8 mouse cellular contexts compared by ENCODE assay signal in the genomic region with DNA sequence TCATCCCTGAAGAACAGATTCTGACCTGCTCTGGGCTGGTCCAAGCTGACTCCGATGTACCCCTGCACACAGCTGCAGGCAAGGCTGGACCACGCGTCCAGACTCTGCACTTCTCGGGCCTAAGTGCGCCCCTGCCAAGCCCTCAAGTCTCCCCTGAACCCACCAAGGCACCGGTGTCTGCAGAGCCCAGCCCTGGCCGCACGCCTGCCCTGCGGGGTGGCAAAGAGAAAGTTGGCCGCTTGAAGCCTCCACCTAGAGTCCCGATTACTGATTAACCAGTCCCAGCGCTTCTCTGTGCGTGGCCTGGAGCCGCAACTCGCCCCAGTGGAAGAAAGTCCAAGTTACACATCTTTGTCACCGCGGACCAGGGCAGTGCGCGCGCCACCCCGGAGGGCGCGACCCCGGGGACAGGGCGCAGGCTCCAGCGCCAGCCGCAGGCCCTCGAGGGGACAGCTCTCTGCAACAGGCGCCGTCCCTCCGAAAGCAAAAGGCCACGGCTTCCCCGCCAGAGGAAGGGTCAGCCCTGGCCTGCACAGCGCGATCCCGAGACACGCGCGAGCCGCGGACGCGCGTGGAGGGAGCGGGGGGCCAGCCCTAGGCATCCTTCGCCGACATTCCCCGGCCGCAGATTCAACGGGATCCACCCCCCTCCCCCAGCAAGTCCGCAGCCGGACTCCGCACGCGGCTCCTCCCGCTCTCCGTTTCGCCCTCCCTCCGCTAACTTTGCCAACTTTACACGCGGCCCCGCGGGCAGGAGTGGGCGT. TPM values are rescaled to one million over a fixed set of nuclear protein-coding genes. Genes with fewer than 3 reads are reported as not detected.
DNase-seq lines count a peak whose midpoint lies in the region; ATAC-seq and TF ChIP-seq lines count a peak whose summit lies in the region.

No protein-coding gene starts in this region.

- no peak for ATAC-seq in heart, embryonic 11.5 days (replicated peaks; ENCODE audit: insufficient number of reproducible peaks, low FRiP score, low TSS enrichment)
- ATAC-seq in common myeloid progenitor, adult 5-6 weeks (replicated peaks; ENCODE audit: low read depth, poor library complexity, severe bottlenecking) = peak; percentile 50
- ATAC-seq in limb, embryonic 11.5 days (ENCODE audit: insufficient number of reproducible peaks, low FRiP score, low TSS enrichment, low read depth) = peak; percentile 40; the same call in 1 of the 2 replicates
- peak; percentile 17 for ATAC-seq in midbrain, postnatal 0 days (ENCODE audit: low FRiP score)

- H3K4me2 ChIP-seq in heart, embryonic 11.5 days = peak overlapping the region; percentile 99
- H3K4me2 ChIP-seq in limb, embryonic 11.5 days (ENCODE audit: low read depth, severe bottlenecking) = peak overlapping the region; percentile 96
- H3K4me2 ChIP-seq in midbrain, postnatal 0 days (ENCODE audit: low read depth, low read length, poor library complexity, severe bottlenecking) = peak overlapping the region; percentile 99

- H3K27me3 ChIP-seq in heart, embryonic 11.5 days (ENCODE audit: control insufficient read depth, insufficient read depth, low read length) = peaks cover 12% of the 10 kb centered on the region
- H3K27me3 ChIP-seq in limb, embryonic 11.5 days (ENCODE audit: control insufficient read depth, insufficient read depth, low read length) = peaks cover 9% of the 10 kb centered on the region
- no peaks in the 10 kb centered on the region for H3K27me3 ChIP-seq in midbrain, postnatal 0 days (ENCODE audit: insufficient read depth, low read length)

- no peaks in the 10 kb centered on the region for H3K9me3 ChIP-seq in heart, embryonic 11.5 days (replicated peaks; ENCODE audit: control insufficient read depth, low read length)
- H3K9me3 ChIP-seq in limb, embryonic 11.5 days (ENCODE audit: control insufficient read depth, low read length) = no peaks in the 10 kb centered on the region
- H3K9me3 ChIP-seq in midbrain, postnatal 0 days (ENCODE audit: low read length) = no peaks in the 10 kb centered on the region

- peaks cover 2% of the 10 kb centered on the region; the same call in 1 of the 2 replicates for H3K4me1 ChIP-seq in heart, embryonic 11.5 days (ENCODE audit: control insufficient read depth, insufficient read depth, low read length)
- H3K4me1 ChIP-seq in limb, embryonic 11.5 days (ENCODE audit: control insufficient read depth, insufficient read depth, low read length) = peaks cover 7% of the 10 kb centered on the region; the same call in 1 of the 2 replicates
- H3K4me1 ChIP-seq in midbrain, postnatal 0 days (ENCODE audit: insufficient read depth, low read length) = no peaks in the 10 kb centered on the region; the same call in 1 of the 2 replicates

- DNase-seq in heart, adult 8-10 months (ENCODE audit: low spot score) = no peak
- peak; percentile 46 for DNase-seq in heart, postnatal 4 days
- DNase-seq in limb, embryonic 11.5 days (ENCODE audit: low spot score) = peak; percentile 50
- DNase-seq in midbrain, postnatal 0 days (ENCODE audit: low spot score) = no peak
- no peak for DNase-seq in frontal cortex, postnatal 14 days (ENCODE audit: low spot score in 2 of 2)
- DNase-seq in right cerebral cortex, postnatal 14 days = no peak

- peak overlapping the region; percentile 70 for H3K4me3 ChIP-seq in heart, embryonic 11.5 days (ENCODE audit: low read depth, low read length)
- peak overlapping the region; percentile 56 for H3K4me3 ChIP-seq in limb, embryonic 11.5 days (ENCODE audit: low read depth, low read length)
- peak overlapping the region; percentile 67 for H3K4me3 ChIP-seq in midbrain, postnatal 0 days (ENCODE audit: low read depth, low read length)

- H3K27ac ChIP-seq in heart, embryonic 11.5 days (ENCODE audit: low read depth, low read length) = peak overlapping the region; percentile 29; the same call in 1 of the 2 replicates
- no peak overlapping the region; the same call in 1 of the 2 replicates for H3K27ac ChIP-seq in limb, embryonic 11.5 days (replicated peaks; ENCODE audit: low read depth, low read length)
- H3K27ac ChIP-seq in midbrain, postnatal 0 days (ENCODE audit: low read depth, low read length) = 0 out of 2 replicates have a peak overlapping the region, but pooled peaks have one; percentile 43

- 0 out of 2 replicates have a peak, but pooled peaks have one; percentile 14 for TF ChIP-seq CTCF in midbrain, postnatal 0 days (IDR thresholded peaks at IDR 0.05)

- peak overlapping the region; percentile 78 for H3K9ac ChIP-seq in heart, embryonic 11.5 days (ENCODE audit: low read depth, low read length)
- H3K9ac ChIP-seq in limb, embryonic 11.5 days (ENCODE audit: low read length) = peak overlapping the region; percentile 34; the same call in 1 of the 2 replicates
- peak overlapping the region; percentile 54 for H3K9ac ChIP-seq in midbrain, postnatal 0 days (replicated peaks; ENCODE audit: low read length, poor library complexity, severe bottlenecking)

- 3% methylated on average over 57 of the region's 64 CpGs for WGBS in heart, embryonic 11.5 days (ENCODE audit: insufficient replicate concordance)
- WGBS in limb, embryonic 11.5 days = 2% methylated on average over 63 of the region's 64 CpGs
- 2% methylated on average over 39 of the region's 64 CpGs for WGBS in midbrain, postnatal 0 days

- no peaks in the 10 kb centered on the region for H3K36me3 ChIP-seq in heart, embryonic 11.5 days (ENCODE audit: control insufficient read depth, insufficient read depth, low read length)
- H3K36me3 ChIP-seq in limb, embryonic 11.5 days (ENCODE audit: control insufficient read depth, insufficient read depth, low read length) = no peaks in the 10 kb centered on the region
- H3K36me3 ChIP-seq in midbrain, postnatal 0 days (ENCODE audit: insufficient read depth, low read length) = no peaks in the 10 kb centered on the region

RNA-seq across cellular contexts. Expression of gene 2900026A02Rik, which starts 0.5 kb away (rescaled TPM):
- polyA plus RNA-seq in heart, embryonic 11.5 days (2014; fragmentation: Nextera tagmentation; extraction: Ambion mirVana) = 7.0 and 9.7 TPM in 2 replicates
- total RNA-seq in heart, adult 8-10 months (2022) = 10 to 100 TPM; 15.4 to 21.6 (median 20.3) TPM
- 6.4 and 7.8 TPM in 2 replicates for total RNA-seq in common myeloid progenitor, adult 5-6 weeks (2017)
- total RNA-seq in heart, postnatal 4 days (2021) = 10 to 100 TPM; 46.8 to 48.3 TPM
- polyA plus RNA-seq in limb, embryonic 11.5 days (2014; fragmentation: Nextera tagmentation; extraction: Ambion mirVana) = 1.3 and 1.7 TPM in 2 replicates
- 11.7 and 11.8 TPM in 2 replicates for total RNA-seq in midbrain, postnatal 0 days (2014; rRNA removed)
- polyA plus RNA-seq in midbrain, postnatal 0 days (2015; fragmentation: Nextera tagmentation; extraction: Ambion mirVana) = 3.3 and 3.8 TPM in 2 replicates

RNA-seq across cellular contexts. Expression of gene Tmem211, which starts 6.1 kb away (rescaled TPM):
- polyA plus RNA-seq in heart, embryonic 11.5 days (2014; fragmentation: Nextera tagmentation; extraction: Ambion mirVana) = not detected in 2 replicates
- total RNA-seq in heart, adult 8-10 months (2022) = not detected
- not detected in 2 replicates for total RNA-seq in common myeloid progenitor, adult 5-6 weeks (2017)
- not detected for total RNA-seq in heart, postnatal 4 days (2021)
- not detected in 2 replicates for polyA plus RNA-seq in limb, embryonic 11.5 days (2014; fragmentation: Nextera tagmentation; extraction: Ambion mirVana)
- total RNA-seq in midbrain, postnatal 0 days (2014; rRNA removed) = not detected in 2 replicates
- not detected in 2 replicates for polyA plus RNA-seq in midbrain, postnatal 0 days (2015; fragmentation: Nextera tagmentation; extraction: Ambion mirVana)

Comparison
In these comparisons a context has a peak if more than half of its experiments do, and no peak if none do; other contexts are left out.
1. DNase-seq: peak in heart, postnatal 4 days (single experiment) and limb, embryonic 11.5 days (single experiment); none in heart, adult 8-10 months (single experiment), midbrain, postnatal 0 days (single experiment), frontal cortex, postnatal 14 days (0 of 2) and right cerebral cortex, postnatal 14 days (single experiment).
2. Peak in every context shown above with its lines, with median percentiles within 50 percentile points of each other: H3K4me2 ChIP-seq, H3K4me3 ChIP-seq and H3K9ac ChIP-seq.